Mouse (Mus musculus) urinary bladder, postnatal 14 days (tissue): ENCODE data around the gene Inpp4b.

Source experiments
- DNase-seq: peaks from one replicate; pipeline ENCODE4 v3.0.0; 2021; ENCODE audit warnings: low spot score

The Inpp4b gene

DNA sequence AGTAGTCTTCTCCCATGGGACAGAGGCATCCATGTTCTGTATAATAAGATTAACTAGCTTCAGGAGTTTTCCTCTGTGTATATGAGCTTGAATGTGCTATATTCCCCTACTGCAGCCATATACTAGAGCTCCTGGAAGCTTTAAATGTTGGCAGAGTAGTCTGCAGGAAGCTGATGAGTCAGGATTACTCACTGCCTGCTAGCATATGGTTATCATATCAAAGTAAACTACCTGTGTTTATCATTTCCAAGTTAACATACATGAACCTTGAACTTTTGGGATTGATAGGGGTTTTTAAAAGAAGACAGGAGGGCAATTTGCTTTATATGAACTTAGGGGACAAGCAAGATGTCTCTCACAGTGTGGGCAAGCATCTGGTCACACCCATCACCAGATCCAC is 498.2 kb downstream of the Inpp4b start:
- DNase-seq = no peak

DNA sequence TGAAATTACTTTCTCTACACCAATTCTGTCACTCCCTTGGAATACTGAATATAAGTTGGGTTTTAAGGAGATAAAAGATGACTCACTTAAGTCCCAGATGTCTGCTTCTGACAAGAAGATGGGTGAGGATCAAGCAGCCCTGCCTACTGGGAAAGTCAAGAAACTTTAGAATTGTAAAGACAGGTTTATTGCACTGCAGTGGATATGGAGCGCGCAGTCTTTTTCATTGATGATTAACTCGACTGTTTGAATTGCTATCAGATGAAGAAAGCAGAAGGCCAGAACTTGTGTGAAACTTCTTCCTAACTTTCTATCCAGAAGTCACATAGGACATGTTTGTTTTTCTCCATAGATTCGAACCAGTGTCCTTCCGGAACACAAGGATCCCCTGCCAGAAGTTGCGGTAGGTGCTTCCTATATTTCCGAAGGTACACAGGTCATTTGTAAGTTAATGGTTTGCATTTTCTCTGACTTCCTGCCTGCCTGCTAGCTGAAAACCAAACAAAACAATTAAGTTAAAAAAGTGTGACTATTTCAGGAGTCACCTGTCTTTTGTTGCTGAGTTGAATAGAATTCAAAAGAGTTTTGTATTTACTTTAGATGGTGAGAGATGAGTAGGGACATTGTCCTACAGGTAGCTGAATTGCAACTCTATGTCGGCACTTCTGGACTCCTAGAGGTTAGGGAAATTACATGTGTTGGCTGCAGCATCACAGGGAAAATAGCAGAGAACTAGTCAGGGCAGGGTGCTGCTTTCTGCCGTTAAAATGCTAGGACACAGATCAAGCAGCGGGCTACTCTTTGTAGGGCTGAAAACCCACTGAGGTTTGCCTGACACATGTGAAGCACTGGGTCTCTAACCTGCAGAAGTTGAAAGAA is 502.0 kb downstream of the Inpp4b start:
- no peak for DNase-seq

DNA sequence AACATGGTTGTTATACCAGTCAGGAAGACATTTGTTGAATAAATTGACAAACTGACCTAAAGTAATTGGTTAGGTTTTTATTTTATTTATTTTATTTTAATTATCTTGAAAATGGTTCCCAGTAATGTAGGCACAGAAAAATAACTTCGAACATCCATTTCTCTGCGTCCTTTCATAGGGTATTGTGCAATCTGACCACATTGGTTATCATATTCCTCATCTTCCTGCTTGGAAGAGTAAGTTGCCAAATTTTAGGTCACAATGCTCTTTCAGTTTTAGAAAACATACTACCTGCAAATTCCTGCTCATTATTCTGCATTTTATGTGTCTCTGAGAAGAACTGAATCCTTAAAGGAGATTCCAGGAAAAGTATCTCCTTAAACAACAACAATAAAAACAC is 505.6 kb downstream of the Inpp4b start:
- DNase-seq = no peak

DNA sequence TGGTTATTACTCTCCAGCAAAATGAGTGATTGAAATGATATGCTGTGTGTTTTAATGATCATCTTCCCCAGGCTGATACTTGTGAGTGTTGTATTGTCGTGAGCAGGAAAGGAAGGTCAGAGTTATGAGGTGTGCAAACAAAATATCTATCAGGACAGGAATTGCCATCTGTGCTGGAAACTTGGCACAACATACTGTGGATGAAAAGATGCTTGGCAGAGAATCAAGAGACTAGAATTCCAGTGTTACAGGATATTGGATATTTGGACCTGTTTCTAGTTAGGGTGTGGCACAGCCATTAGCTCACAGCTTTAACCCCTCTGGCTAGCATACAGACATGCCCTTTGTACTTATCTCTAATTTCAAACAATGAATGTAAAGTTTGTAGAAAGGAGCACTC is 507.6 kb downstream of the Inpp4b start:
- DNase-seq = no peak

DNA sequence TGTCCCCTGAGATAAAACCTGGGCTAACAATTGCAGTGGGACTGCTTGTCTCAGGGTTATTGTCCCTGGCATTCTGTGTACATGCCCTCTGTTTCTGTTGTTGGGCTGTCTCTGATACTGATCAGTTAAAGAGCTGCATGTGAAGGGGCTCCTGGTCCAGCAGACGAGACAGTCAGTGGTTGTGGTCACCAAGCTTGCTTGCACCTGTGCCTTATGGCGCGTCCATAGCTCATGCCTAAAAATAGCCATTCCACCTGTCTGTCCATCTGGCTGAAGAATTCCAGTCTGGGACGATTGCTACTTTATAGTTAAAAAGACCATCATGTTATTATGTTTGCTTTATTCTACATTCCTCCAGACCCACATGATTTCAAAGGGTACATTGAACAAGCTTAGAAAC is 510.8 kb downstream of the Inpp4b start:
- no peak for DNase-seq

DNA sequence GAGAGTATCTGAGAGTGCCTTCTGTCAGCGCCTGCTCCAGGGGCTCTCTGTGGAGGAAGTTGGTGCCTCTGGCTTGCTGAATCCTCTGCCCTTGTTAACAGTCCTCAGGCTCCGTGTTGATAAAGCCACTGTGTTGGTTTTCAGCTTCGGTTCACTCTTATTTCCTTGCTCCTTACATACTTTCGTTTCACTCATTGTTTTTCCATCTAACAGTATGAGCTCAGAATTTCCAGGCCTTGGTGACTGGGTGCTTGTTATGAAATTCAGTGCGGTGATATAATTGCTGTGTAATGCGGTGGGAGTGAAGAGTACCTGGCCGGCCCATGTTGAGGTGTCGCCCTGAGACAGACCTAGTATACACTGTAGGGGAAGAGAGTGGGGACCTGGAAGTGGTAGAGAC is 512.2 kb downstream of the Inpp4b start:
- DNase-seq = no peak

DNA sequence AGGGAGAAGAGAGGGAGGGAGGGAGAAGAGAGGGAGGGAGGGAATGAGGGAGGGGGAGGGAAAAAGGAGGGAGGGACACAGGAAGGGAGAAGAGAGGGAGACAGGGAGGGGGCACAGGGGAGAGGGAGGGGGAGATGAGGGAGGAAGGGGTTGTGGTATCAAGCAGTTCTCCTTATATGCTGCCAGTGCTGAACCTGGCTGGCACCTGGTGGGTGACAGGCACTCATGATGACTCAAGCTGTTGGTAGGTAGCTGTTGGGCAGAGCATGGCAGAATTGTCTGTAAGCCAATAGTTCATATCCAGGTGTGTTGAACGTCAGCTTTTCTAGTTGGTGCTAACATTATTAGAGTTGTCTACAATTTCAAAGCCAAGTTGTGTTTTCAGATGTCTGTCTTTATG is 512.7 kb downstream of the Inpp4b start:
- no peak for DNase-seq

DNA sequence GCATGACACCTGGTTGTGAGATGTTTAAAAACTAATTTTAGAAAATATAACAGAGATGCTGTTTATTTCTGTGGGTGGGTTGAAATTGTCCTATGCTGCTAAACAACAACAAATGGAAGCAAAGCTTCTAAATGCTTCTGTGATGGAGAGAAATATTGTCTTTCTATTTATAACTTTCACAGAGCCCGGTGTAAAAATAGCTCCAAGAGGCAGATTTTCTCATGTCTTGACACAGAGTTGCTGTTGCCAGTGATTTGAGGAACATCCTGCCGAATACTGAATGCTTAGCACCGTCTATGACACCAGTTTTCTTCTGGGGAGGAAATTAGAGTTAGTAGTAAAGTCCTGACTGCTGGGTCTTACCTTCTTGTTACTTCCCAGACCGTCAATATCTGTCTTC is 513.8 kb downstream of the Inpp4b start:
- no peak for DNase-seq

DNA sequence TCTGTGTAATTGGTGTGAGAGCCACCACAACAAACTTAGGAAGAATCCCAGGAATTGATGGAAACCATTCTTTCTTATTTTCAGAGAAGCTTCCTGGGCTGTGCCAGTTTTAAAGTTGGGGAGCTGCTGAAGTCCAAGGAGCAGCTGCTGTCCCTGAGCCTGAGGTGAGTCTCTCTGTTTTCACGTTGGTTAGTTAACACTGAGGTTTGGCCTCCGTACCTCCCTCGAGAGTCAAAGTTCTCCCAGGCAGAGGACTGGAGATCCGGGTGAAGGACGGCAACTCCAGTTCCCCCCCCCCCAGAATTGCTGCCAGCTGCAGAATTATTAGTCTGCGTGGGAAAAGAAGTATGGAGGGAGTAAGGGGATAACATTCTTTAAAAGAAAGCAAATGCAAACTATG is 514.3 kb downstream of the Inpp4b start:
- no peak for DNase-seq

DNA sequence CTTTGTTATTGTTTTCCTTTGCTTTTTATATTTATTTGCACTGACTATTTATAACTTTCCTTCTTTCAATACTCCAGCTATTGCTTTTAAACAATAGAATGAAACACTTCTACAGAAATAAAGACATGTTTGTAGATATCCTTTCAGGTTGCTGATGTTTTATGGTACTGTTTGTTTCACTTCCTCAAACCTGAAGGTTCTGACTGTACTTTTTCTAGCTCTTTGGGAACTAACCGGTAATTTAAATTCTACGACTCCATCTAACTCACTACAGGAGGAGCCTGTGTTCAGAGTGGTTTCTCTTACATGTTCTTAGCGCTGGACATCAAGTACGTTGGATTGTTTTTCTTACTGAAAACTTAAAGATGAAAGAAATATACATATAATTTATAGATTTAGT is 516.0 kb downstream of the Inpp4b start:
- DNase-seq = no peak

DNA sequence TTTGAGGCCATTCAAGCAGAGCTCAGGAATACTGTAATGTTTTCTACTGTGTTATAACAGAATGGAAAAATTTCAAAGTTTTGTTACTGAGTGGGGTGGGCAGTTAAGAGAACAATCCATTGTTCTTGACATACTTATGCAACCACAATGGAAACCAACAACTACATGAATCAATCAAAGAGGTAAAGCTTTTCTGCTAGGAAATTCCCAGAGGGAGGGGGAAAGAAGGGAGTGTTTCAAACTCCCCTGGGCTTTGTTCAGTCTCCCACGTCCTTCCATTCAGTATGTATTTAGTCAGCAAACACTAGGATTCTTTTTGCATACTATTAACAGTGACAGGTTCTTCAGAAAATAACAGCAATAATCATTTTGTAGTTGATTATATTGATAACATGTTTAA is 517.4 kb downstream of the Inpp4b start:
- DNase-seq = no peak

DNA sequence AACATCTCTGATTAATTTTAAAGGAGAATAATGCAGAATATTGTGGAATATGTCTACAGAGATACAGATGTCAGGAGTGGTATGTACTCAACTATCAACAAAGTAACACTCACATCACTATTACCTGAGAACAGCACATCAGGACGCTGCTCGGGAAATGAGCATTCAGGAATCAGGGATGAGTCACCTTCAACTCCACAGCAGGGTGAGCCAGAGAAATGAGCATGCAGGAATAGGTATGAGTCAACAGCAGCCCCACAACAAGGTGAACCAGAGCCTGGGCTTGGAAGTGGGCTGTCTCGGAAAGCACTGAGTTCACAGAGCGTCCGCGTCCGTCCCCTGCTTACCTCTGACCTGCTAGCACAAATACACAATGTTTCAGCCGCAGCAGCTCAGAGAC is 519.0 kb downstream of the Inpp4b start:
- DNase-seq = no peak

DNA sequence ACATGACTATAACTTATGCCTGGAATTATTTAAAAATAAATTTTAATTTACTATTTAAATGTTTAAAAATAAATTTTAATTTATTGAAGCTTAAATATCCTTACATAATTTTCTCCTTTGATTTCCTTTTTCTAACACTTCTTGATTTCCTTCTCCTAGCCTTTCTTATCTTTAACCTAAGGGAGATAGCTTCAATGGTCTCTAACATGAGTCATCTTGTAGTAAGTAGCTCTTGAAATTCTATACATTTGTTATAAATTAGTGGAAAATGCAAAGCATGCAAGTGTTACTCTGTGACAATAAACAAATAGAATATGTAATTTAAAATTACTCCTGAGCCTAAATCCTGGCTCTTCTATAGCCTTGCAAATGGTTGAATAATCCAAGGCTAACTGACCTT is 520.4 kb downstream of the Inpp4b start:
- no peak for DNase-seq

DNA sequence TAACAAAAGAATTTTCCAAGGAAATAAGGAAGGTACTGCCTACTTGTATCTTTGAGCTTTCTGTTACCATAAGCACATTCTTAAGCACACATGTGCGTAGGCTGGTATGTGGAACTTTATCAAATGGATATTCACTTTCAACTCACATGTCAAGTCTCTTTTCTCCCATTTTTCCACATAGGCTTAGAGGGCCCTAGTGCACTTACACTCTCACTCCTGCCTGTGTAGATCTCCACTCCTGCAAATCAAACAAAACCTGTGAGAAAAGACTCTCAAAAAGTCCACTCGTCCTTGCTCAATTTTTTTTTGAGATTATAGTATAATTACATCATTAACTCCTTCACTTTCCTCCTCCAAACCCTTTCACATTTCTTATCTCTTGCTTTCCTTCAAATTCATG is 522.0 kb downstream of the Inpp4b start:
- DNase-seq = no peak

DNA sequence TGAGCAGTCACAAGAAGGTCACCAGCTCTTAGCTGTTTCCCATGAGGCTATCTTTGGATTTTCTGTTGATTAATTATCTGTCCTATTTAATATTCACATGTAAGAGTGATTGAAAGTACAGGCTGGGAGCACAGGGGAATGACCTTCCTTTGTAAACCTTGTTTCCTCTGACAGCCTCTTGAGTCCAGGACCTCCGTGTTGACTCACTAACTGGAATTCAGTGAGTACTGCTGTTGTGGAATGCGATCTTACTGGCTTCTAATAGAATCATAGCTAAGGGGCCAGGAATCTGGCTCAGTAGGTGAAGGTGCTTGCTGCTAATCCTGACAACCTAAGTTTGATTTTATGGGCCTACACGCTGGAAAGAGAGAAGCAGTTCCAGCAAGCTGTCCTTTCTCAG is 523.3 kb downstream of the Inpp4b start:
- peak; percentile 7 for DNase-seq

DNA sequence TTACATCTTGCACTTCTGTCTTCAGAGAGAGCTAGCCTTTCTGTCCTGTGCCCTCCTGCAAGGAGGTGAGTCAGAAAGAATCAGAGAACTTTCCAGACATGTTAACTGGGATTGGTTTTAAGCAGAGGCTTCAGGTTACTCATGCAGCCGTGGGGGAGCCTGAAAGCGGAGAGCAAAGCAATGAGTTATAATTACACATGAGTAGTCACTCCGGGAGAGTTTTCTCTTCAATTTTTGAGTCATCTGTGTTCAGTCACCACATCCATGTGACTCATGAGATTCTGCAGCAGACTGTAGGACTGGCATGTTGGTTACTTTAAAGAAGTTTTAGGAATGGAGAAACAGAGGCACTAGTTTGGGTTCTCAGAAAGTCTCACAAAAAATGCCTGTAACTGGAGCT is 524.7 kb downstream of the Inpp4b start:
- DNase-seq = peak; percentile 5

DNA sequence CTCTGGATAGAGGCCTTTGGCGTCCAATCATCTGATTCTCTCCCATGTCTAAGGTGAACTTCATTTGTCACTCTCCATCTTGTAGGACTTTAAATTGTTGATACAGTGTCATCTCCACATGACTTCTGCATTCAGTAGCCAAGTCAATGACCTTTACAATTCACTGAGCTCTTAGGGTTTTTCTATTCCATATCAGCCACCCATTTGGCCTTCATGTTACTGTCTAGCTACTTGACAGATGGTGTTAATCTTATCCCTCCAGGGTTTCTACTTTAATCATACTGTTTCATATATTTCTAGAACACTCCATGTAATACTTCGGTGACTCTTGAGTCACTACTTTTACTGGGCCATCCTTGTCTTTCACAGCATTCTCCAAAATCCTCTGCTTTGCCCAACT is 528.1 kb downstream of the Inpp4b start:
- no peak for DNase-seq

DNA sequence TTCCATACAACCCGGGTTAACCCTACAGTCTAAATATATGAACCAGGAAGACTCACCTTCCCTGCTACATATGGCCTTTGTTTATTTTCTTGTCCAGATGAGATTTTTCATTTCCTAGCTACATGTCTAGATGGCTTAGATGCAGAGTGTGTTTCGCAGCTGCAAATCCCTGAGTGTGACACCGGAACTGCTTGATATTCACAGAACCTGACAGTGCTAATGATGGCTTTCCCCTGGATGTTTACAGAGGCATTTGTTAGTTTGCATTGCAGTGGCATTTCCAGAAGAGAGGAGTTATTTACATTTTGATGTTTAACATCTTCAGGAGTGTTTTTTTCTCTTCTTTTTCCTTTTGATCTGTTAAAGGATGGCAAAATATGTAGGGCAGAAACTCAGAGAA is 537.7 kb downstream of the Inpp4b start:
- no peak for DNase-seq

DNA sequence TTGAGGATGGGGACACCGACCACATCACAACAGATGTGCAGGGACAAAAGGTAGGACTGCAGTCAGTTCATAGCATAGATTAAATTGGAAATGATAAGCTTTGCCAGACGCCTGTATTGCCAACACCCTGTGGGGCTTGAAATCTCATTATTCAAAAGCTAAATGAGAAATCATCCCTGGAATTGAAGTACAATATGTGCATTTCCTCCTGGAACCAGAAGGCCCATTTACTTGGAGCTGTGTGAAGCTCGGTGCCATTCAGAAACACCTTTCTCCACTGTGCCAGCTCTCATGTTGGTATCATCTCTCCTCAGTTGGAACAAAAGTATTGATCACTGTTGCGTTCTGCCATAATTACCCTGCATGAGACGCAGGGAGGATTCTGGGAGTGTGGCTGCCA is 541.8 kb downstream of the Inpp4b start:
- DNase-seq = no peak

DNA sequence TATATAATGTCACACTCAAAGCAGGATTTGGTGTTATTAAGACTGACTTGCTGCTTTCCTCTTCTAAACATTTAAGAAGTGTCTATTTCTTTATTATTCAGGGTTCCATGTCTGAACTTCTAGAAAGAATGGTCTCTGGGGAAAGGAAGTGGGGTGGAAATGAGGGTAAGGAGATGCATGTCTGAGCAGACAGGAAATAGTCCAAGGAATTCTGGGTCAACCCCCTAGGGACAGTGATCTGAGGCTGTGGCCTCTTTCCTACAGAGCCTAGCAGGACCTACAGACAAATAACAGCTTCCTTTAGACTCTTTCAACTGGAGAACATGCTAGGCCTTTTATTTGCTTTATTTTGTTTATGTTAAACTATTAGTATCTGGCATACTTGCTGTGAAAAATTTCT is 546.5 kb downstream of the Inpp4b start:
- no peak for DNase-seq

DNA sequence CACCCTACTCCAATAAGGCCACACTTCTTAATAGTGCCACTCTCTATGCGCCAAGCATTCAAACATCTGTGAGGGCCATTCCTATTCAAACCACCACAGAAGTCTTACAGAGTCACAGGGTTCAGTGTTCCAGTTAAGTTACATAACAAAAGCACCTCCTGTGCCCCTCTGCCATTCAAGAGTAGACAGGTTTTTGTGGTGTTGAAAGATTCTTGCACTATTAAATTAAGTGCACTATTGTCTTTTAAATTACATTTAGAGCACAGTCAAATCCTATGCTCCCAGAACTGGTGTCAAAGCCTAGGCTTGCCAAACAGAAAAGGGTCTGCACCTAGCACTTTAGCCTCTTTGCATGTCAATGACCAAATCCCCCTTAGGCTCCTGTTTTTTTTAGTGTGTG is 550.9 kb downstream of the Inpp4b start:
- no peak for DNase-seq

DNA sequence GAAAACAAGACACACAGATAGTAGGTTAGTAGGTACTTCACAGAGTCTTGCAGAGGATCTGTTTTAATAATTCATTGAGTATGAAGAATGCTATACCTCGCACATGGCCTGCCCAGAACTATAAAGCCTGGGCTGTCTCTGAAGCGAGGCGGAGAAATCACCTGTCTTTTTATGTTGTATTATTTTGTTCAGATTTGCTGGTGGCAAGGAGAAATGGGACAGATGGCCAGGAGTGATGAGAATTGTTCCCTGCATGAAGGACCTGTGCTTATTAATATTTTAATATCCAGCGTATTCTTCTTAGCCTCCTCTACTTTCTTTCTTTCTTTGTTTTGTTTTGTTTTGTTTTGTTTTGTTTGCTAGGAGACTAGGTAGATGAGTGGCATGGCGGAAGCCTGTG is 604.5 kb downstream of the Inpp4b start:
- DNase-seq = no peak

DNA sequence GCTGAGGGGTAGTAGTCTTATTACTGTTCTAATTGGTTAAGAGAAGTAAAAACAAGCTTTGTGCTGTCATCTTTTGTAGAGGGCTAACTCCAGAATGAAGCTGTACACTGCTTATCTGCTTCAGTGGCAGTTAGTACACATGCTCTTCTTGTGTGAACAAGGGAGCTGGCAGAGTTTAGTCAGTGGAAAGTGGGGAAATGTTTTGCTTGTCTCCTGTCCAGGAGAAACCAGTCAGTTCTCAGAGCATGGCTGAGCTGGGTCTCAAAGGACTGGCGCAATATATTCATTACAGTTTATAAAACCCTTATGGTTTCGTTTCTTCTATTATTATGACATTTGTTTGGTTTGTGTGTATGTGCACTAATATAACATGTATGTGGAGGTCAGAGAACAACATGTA is 610.7 kb downstream of the Inpp4b start:
- no peak for DNase-seq

DNA sequence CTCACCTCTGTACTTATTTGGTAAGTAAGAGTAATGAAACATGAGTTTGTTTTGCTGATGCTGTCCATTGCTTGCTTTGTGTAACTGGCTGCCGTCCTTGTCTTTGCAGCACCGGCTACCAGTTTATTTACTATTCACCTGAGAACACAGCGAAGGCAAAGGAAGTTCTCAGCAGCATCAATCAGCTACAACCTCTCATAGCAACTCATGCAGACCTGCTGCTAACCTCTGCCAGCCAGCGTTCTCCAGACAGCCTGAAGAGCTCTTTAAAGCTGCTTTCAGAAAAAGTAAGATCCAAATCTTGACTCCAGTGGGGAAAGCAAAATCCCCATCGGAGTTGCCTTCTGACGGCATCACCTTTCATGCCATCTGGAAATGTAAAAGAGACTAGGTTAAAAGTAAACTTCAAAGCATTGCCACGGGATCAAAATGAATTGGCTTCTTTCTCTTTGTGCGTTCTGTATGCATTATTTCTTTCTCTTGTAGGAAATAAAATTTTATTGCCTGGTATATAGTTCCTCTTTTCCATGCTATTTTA is 642.8 kb downstream of the Inpp4b start:
- no peak for DNase-seq
